Mouse (Mus musculus) right cerebral cortex, postnatal 4 days (tissue): ENCODE data around the gene Dnajc2.
"Not testable (repeated sequence)": the region's sequence is repeated elsewhere in the genome, so short reads cannot be mapped to it uniquely, and the experiment has no call there.

Experiments
- DNase-seq: peaks from one replicate; pipeline ENCODE4 v3.0.0-alpha.2; 2022

Dnajc2 gene

GRCm38 (mm10) chr5:21739881-21740280 is 45.2 kb downstream of the Dnajc2 start:
- DNase-seq: no peak

GRCm38 (mm10) chr5:21739120-21739519 is 45.9 kb downstream of the Dnajc2 start:
- no peak for DNase-seq

- DNase-seq: no peak
Measured at GRCm38 (mm10) chr5:21737620-21738019, 47.4 kb downstream of the Dnajc2 start.

GRCm38 (mm10) chr5:21736956-21737585 is 48.0 kb downstream of the Dnajc2 start, which contains the start of gene Pmpcb:
TSS of gene Pmpcb (plus strand) at chr5:21737141.
- peak; percentile 91 for DNase-seq

GRCm38 (mm10) chr5:21736046-21736445 is 49.0 kb downstream of the Dnajc2 start:
- DNase-seq: no peak

GRCm38 (mm10) chr5:21735584-21735983 is 49.5 kb downstream of the Dnajc2 start:
- peak; percentile 74 for DNase-seq

- DNase-seq: no peak
Measured at GRCm38 (mm10) chr5:21735100-21735499, 50.0 kb downstream of the Dnajc2 start.

- peak; percentile 71 for DNase-seq
Measured at GRCm38 (mm10) chr5:21732930-21733329, 52.1 kb downstream of the Dnajc2 start.

GRCm38 (mm10) chr5:21732177-21732911 is 52.7 kb downstream of the Dnajc2 start:
- DNase-seq: no peak

- DNase-seq: no peak
Measured at GRCm38 (mm10) chr5:21729107-21729506, 55.9 kb downstream of the Dnajc2 start.

- no peak for DNase-seq
Measured at GRCm38 (mm10) chr5:21724872-21725271, 60.2 kb downstream of the Dnajc2 start.

- no peak for DNase-seq
Measured at GRCm38 (mm10) chr5:21724427-21724826, 60.6 kb downstream of the Dnajc2 start.

- DNase-seq: no peak
Measured at GRCm38 (mm10) chr5:21719209-21719608, 65.8 kb downstream of the Dnajc2 start.

- no peak for DNase-seq
Measured at GRCm38 (mm10) chr5:21718546-21718945, 66.5 kb downstream of the Dnajc2 start.

GRCm38 (mm10) chr5:21717165-21717715 is 67.8 kb downstream of the Dnajc2 start:
- DNase-seq: no peak

GRCm38 (mm10) chr5:21714447-21714846 is 70.6 kb downstream of the Dnajc2 start:
- DNase-seq: no peak

GRCm38 (mm10) chr5:21712127-21712715 is 72.8 kb downstream of the Dnajc2 start:
- no peak for DNase-seq

GRCm38 (mm10) chr5:21708011-21708410 is 77.0 kb downstream of the Dnajc2 start:
- not testable (repeated sequence) for DNase-seq
